Mouse (Mus musculus): ENCODE results near the gene Csde1. TPM values are rescaled to one million over a fixed set of nuclear protein-coding genes. Genes with fewer than 3 reads are reported as not detected.

Gene Csde1
- polyA plus RNA-seq (2016; fragmentation: Nextera tagmentation; extraction: Ambion mirVana) = 380 and 462 TPM in 2 replicates

DNA sequence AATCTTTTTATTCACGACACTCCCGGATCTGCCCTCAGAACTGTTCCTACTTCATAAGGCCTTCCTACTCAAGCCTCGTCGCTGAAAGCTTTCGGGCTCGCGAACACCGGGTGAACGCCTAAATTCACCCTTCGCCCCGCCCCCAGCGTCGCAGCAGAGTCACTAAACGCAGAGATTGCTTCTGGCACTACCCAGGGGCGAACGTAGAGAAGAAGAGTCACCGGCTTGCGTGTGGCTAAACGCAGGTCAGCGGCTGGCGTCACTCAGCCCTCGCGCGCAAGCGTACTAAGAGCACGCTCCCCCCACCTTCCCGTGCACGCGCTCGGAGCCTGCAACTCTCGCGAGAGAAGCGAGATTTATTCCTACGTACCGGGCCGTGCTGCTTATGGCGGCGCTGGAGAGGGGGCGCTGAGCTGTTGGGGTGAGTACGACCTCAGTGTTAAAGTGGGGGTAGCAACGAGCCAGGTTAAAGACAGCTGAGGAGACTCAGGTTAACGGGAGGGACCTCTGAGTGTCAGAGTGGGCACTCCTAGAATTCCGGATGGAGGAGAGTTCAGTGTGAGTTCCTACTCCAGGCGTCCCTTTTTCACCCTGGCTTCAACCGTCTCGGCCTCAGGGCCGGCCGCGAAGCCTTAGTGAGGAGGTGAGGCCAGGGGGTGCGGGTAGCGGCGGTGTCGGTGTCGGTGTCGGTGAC is at the start of gene Csde1:
TSS of gene Csde1 (plus strand) at position 178 of the 694 bp plus-strand sequence.
- Histone ChIP-seq H3K4me3 (peak within 1 kb of the TSS; percentile 92), H3K9me3 (replicated peaks) (no peaks in the 10 kb centered on the region), H3K36me3 (peaks cover 16% of the 10 kb centered on the region), H3K27me3 (ENCODE audit: low read depth, poor library complexity, severe bottlenecking) (no peaks in the 10 kb centered on the region), H3K4me1 (peaks cover 4% of the 10 kb centered on the region; the same call in 1 of the 2 replicates), H3K27ac (peak within 1 kb of the TSS; percentile 100)
- DNase-seq (ENCODE audit: low spot score) = peak; percentile 96
- WGBS = under 1% methylated on average over 55 of the region's 55 CpGs

DNA sequence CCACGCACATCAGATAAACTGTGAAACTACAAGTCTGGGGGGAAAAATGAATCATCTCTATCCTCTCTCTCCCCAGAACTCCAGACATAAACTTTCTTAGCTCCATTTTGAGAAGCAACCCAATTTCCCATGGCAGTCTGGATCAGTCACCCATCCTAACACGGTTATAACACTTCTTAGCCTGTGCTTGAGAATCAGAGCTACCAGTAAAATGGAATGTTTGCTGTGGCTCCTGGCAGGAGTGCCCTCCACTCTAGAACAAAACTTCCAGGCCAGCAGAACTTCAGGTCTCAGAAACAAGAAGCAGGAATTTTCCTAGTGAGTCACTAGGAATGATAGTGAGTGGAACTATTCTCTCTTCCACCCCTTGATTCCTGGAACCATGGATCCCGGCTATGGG is 49.7 kb upstream of the Csde1 start:
- no peak overlapping the region for H3K27ac ChIP-seq

DNA sequence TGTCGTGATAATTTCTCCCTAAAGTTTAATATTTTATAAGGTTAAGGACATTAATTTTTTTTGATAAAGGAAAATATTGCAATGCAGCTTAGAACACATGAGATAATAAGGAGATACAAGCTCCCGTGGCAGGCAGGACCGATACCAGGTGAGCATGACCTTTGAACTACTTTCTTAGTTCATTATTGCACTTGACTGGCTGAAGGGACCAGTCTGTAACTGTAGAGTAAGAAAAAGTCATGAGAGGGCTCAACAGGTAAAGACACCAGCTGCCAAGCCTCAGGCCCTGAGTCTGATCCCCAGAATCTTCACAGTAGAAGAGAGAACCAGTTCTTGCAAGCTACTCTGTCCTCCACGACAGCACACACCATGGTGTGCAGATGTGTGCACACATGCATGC is 43.3 kb upstream of the Csde1 start:
- no peaks in the 10 kb centered on the region for H3K27me3 ChIP-seq (ENCODE audit: low read depth, poor library complexity, severe bottlenecking)
- 86% methylated on average over 4 of the region's 4 CpGs for WGBS
- H3K9me3 ChIP-seq (replicated peaks) = no peaks in the 10 kb centered on the region
- H3K36me3 ChIP-seq = no peaks in the 10 kb centered on the region
- no peak overlapping the region for H3K4me3 ChIP-seq
- H3K27ac ChIP-seq = no peak overlapping the region
- no peaks in the 10 kb centered on the region for H3K4me1 ChIP-seq
- no peak for DNase-seq (ENCODE audit: low spot score)

More for the DNA sequence above, 49.7 kb upstream of the Csde1 start:
- no peak for DNase-seq (ENCODE audit: low spot score)
- WGBS = 89% methylated on average over 3 of the region's 3 CpGs
- Histone ChIP-seq H3K4me3 (no peak overlapping the region), H3K36me3 (no peaks in the 10 kb centered on the region), H3K27me3 (ENCODE audit: low read depth, poor library complexity, severe bottlenecking) (no peaks in the 10 kb centered on the region), H3K9me3 (replicated peaks) (no peaks in the 10 kb centered on the region), H3K4me1 (no peaks in the 10 kb centered on the region)

DNA sequence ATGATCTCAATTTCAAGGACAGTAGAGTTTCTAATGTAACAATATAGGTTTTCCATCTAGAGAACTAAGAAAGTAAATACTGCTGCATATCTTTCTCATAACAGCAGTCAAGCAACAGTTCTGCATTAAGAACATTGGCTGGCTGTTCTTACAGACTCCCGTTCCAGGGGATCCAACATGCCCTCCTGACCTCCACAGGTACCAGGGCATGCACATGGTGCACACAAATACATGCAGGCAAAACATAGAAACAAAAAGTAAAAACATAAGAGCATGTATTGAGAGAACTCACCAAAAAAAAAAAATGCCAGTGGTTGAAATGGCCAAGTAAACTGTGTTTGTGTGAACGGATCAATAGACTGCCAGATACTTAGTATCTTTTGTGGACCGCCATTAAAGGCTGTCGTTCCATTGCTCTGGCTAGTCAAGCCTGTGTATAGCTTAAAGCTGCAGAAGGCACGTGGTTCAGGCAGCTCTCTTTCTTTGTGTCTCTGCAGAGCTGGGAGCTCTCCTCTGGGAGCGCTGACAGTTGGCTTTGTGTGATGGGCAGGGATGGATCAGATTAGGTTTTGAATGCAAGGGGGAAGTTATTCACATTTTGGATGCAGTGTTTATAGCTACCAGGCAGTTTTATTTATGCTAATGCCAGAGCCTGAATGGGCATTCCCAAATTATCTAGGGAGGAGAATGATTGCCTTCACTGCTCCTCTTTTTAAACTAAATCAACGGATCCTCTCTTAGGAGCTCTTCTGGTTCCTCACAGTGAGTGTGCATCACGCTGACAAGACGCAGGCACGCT is 40.5 kb upstream of the Csde1 start:
- 60% methylated on average over 10 of the region's 10 CpGs for WGBS
- H3K27ac ChIP-seq = no peak overlapping the region
- no peaks in the 10 kb centered on the region for H3K27me3 ChIP-seq (ENCODE audit: low read depth, poor library complexity, severe bottlenecking)
- no peaks in the 10 kb centered on the region for H3K36me3 ChIP-seq
- H3K9me3 ChIP-seq (replicated peaks) = no peaks in the 10 kb centered on the region
- DNase-seq (ENCODE audit: low spot score) = no peak
- no peaks in the 10 kb centered on the region for H3K4me1 ChIP-seq
- no peak overlapping the region for H3K4me3 ChIP-seq

DNA sequence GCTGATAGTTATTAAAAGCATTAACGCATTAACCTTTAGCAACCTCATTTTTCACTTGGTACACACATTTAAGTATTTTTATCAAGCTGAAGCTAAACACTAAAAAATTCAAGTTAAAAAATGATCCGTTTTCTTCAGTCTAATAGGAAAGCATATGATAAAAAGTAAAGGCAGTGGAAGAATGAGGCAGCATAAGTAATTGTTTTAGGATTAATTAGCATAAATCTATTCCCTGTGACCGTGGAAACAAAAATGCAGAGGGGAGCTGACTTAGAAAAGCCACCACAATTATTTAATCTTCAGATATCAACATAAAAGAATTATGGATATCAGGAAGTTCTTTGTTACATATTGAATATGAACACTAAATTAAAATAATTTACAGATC is 39.9 kb upstream of the Csde1 start:
- H3K27me3 ChIP-seq (ENCODE audit: low read depth, poor library complexity, severe bottlenecking) = no peaks in the 10 kb centered on the region
- H3K9me3 ChIP-seq (replicated peaks) = no peaks in the 10 kb centered on the region
- H3K4me1 ChIP-seq = no peaks in the 10 kb centered on the region
- H3K27ac ChIP-seq = no peak overlapping the region
- 77% methylated on average over 3 of the region's 3 CpGs for WGBS
- H3K36me3 ChIP-seq = no peaks in the 10 kb centered on the region
- DNase-seq (ENCODE audit: low spot score) = no peak
- H3K4me3 ChIP-seq = no peak overlapping the region

DNA sequence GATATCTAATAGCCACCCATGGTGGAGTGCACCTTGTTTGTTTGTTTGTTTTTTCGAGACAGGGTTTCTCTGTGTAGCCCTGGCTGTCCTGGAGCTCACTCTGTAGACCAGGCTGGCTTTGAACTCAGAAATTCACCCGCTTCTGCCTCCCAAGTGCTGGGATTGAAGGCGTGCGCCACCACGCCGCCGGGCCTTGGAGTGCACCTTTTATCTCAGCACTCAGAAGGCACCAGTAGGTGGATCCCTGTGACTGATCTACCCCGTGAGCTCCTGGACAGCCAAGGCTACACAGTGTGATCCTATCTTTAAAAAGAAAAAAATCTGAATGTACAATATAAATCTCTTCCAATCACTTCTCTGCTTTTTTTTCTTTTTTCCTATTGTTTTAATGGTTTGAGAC is 29.2 kb upstream of the Csde1 start:
- no peaks in the 10 kb centered on the region for H3K9me3 ChIP-seq (replicated peaks)
- H3K4me1 ChIP-seq = peaks cover 11% of the 10 kb centered on the region
- H3K27ac ChIP-seq = no peak overlapping the region
- 77% methylated on average over 8 of the region's 8 CpGs for WGBS
- no peak overlapping the region for H3K4me3 ChIP-seq
- H3K36me3 ChIP-seq = no peaks in the 10 kb centered on the region
- DNase-seq (ENCODE audit: low spot score) = no peak
- H3K27me3 ChIP-seq (ENCODE audit: low read depth, poor library complexity, severe bottlenecking) = no peaks in the 10 kb centered on the region

DNA sequence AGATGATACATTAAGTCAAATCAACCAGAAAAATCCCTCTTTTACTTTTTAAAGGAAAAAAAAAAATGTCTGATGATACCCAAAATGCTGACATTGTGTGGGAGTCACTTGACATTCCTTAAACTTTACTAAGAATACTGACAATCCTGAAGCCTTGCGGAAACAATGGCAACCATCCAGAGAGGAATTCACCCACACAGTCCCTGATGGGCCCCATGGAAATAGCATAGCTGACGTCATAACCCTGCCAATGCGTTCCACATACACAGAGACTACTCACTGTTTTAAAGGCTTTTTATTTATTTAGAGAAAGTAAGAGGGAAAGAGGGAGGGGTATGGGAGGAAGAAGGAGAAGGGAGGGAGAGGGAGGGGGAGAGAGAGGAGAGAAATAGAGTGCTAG is 27.3 kb upstream of the Csde1 start:
- Histone ChIP-seq H3K36me3 (peaks cover 8% of the 10 kb centered on the region; the same call in 1 of the 2 replicates), H3K27ac (no peak overlapping the region), H3K4me1 (peaks cover 18% of the 10 kb centered on the region), H3K9me3 (replicated peaks) (no peaks in the 10 kb centered on the region), H3K4me3 (no peak overlapping the region), H3K27me3 (ENCODE audit: low read depth, poor library complexity, severe bottlenecking) (no peaks in the 10 kb centered on the region)
- 75% methylated on average over 3 of the region's 3 CpGs for WGBS
- DNase-seq (ENCODE audit: low spot score) = no peak

DNA sequence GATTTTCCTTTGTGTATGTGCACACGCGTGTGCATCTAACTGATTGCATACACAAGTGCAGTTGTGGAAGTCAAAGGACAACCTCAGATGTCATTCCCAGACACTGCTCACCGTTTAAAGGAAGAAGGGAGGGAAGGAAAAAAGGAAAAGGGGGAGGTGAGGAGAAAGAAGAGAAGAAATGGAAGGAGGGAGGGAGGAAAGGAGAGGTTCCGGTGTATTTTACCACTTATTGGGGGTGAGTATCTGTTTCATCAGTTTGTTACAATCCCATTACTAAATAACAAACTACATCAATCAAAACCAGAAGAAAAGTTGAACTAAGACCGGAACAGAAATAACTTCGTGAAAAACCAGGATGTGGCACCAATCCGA is 25.0 kb upstream of the Csde1 start:
- H3K9me3 ChIP-seq (replicated peaks) = no peaks in the 10 kb centered on the region
- DNase-seq (ENCODE audit: low spot score) = no peak
- peaks cover 18% of the 10 kb centered on the region for H3K4me1 ChIP-seq
- H3K27me3 ChIP-seq (ENCODE audit: low read depth, poor library complexity, severe bottlenecking) = no peaks in the 10 kb centered on the region
- peaks cover 30% of the 10 kb centered on the region for H3K36me3 ChIP-seq
- peak overlapping the region; percentile 83 for H3K4me3 ChIP-seq
- WGBS = 60% methylated on average over 7 of the region's 7 CpGs
- H3K27ac ChIP-seq = peak overlapping the region; percentile 94

DNA sequence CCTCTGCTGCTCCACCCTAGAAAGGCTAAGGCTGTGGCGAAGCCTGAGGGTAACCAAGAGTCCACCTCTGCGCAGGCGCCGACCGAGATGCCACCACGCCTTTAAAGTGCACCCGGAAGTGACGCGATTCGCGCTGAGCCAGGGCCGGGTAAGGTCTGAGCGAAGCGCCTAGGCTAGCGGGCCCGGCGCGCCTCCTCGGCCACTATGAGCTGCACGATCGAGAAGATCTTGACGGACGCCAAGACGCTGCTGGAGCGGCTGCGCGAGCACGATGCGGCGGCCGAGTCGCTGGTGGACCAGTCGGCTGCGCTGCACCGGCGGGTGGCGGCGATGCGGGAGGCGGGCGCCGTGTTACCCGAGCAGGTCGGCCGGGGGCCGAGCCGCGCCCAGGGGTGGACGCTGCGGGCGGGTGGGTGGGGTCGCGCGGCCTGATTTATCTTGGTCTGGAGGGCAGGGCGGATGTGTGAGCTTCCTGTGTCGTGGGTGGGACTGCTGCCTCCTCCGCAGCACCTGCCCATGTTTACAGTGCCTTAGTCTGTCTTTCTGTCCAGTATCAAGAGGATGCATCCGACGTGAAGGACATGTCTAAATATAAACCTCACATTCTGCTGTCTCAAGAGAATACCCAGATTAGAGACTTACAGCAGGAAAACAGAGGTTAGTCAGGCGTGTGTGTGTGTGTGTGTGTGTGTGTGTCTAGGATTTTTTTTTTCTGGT is 24.5 kb upstream of the Csde1 start, which contains the start of gene Sike1:
TSS of gene Sike1 (plus strand) at position 104 of the 717 bp plus-strand sequence.
- H3K27ac ChIP-seq = peak within 1 kb of the TSS; percentile 94
- peaks cover 36% of the 10 kb centered on the region for H3K36me3 ChIP-seq
- H3K4me3 ChIP-seq = peak within 1 kb of the TSS; percentile 83
- WGBS = 1% methylated on average over 60 of the region's 60 CpGs
- DNase-seq (ENCODE audit: low spot score) = peak; percentile 97
- no peaks in the 10 kb centered on the region for H3K9me3 ChIP-seq (replicated peaks)
- H3K27me3 ChIP-seq (ENCODE audit: low read depth, poor library complexity, severe bottlenecking) = no peaks in the 10 kb centered on the region
- H3K4me1 ChIP-seq = peaks cover 18% of the 10 kb centered on the region

DNA sequence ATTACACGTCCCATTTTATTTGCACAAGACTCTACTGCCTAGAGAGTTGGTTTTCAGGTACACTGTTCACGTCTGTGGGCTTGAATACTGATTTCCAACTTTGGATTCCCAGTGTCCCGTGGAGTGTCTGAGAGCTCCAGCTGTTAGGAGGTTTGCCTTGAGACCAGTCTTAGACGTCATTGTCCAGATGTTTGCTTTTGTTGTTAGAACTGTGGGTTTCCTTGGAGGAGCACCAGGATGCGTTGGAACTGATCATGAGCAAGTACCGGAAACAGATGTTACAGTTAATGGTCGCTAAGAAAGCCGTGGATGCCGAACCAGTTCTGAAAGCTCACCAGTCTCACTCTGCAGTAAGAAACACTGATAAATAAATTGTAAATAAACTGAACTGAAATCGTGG is 23.2 kb upstream of the Csde1 start:
- DNase-seq (ENCODE audit: low spot score) = no peak
- Histone ChIP-seq H3K27me3 (ENCODE audit: low read depth, poor library complexity, severe bottlenecking) (no peaks in the 10 kb centered on the region), H3K4me3 (no peak overlapping the region), H3K27ac (no peak overlapping the region), H3K4me1 (peaks cover 18% of the 10 kb centered on the region), H3K36me3 (peaks cover 47% of the 10 kb centered on the region), H3K9me3 (replicated peaks) (no peaks in the 10 kb centered on the region)
- WGBS = 82% methylated on average over 10 of the region's 10 CpGs

DNA sequence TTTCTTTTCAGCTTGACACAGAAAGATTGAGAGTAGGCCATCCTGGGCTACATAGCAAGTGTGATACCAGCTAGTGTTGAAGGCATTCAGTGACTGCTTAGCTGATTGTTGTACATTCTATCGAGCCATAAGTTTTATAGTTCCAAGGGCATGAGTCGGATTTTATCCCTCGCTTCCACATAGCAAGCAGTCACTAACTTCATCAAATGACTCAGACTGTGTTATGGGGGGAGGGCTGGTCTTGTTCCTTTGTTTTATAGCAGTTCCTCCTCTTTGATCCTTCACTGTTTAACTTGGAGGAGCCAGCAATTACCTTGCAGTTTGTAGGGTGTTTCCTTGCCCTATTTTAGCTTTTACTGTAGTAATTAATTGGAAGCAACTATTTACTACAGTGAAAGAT is 22.6 kb upstream of the Csde1 start:
- Histone ChIP-seq H3K27me3 (ENCODE audit: low read depth, poor library complexity, severe bottlenecking) (no peaks in the 10 kb centered on the region), H3K27ac (no peak overlapping the region), H3K4me1 (peaks cover 18% of the 10 kb centered on the region), H3K36me3 (peaks cover 52% of the 10 kb centered on the region), H3K4me3 (no peak overlapping the region), H3K9me3 (replicated peaks) (no peaks in the 10 kb centered on the region)
- no peak for DNase-seq (ENCODE audit: low spot score)
- 81% methylated on average over 3 of the region's 3 CpGs for WGBS

DNA sequence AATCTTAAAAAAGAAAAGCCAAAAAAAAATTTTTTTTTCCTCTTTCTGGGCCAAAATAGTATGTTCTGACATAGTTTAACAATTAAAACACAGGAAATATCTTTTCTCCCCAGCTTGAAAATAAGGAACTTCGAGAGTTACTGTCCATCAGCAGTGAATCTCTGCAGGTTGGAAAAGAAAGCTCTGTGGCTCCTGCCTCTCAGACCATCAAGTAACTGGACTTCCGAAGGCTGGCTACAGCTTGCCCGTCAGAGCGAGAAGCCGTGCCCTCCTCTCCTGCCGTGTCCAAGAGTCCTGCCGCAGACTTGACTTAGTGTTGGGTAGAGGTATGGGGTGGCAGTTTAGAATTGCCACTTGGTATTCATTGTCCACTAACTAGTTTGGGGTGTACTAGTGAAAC is 18.6 kb upstream of the Csde1 start:
- H3K27ac ChIP-seq = no peak overlapping the region
- no peak for DNase-seq (ENCODE audit: low spot score)
- H3K4me3 ChIP-seq = no peak overlapping the region
- H3K4me1 ChIP-seq = peaks cover 1% of the 10 kb centered on the region
- H3K9me3 ChIP-seq (replicated peaks) = no peaks in the 10 kb centered on the region
- 93% methylated on average over 7 of the region's 7 CpGs for WGBS
- H3K27me3 ChIP-seq (ENCODE audit: low read depth, poor library complexity, severe bottlenecking) = no peaks in the 10 kb centered on the region
- H3K36me3 ChIP-seq = peaks cover 75% of the 10 kb centered on the region

DNA sequence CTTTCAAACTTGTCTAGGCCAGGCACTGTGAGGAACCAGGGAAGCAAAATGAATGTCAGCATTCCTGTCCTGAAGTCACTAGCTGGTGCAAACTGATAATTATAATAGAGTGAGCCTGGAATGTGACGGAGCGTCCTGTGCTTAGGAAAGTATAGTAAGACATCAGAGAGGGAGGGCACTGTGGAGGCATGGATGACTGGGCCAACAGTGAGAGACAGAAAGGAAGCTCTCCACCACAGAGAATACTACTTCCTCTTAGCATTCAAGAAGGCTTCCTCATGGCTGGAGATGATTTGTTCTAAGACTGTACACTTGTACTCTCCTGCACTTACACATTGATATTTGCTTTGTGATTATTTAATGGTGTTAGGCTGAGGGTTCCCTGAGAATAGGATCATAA is 2.9 kb upstream of the Csde1 start:
- WGBS = 89% methylated on average over 2 of the region's 2 CpGs
- no peak overlapping the region for H3K4me3 ChIP-seq

More for the DNA sequence above, 2.9 kb upstream of the Csde1 start:
- H3K27me3 ChIP-seq (ENCODE audit: low read depth, poor library complexity, severe bottlenecking) = no peaks in the 10 kb centered on the region
- H3K27ac ChIP-seq = no peak overlapping the region
- H3K36me3 ChIP-seq = peaks cover 5% of the 10 kb centered on the region
- no peak for DNase-seq (ENCODE audit: low spot score)
- peaks cover 4% of the 10 kb centered on the region; the same call in 1 of the 2 replicates for H3K4me1 ChIP-seq
- H3K9me3 ChIP-seq (replicated peaks) = no peaks in the 10 kb centered on the region
